Mouse (Mus musculus) cerebellum, postnatal 25 days (tissue): ENCODE data around the gene Lrrc29.

Experiments
- DNase-seq, 2 experiments: peaks; one replicate each; pipeline ENCODE4 v3.0.0; 2021; ENCODE audit warnings: mixed read lengths in 2 of 2

The Lrrc29 gene

GRCm38 (mm10) chr8:105308428-105308827 lies 17.6 kb downstream of the Lrrc29 start:
- DNase-seq = peak in 1 of 2 experiments; percentile 45

GRCm38 (mm10) chr8:105307670-105308069 lies 18.4 kb downstream of the Lrrc29 start:
- peak in 1 of 2 experiments; percentile 49 for DNase-seq

DNA sequence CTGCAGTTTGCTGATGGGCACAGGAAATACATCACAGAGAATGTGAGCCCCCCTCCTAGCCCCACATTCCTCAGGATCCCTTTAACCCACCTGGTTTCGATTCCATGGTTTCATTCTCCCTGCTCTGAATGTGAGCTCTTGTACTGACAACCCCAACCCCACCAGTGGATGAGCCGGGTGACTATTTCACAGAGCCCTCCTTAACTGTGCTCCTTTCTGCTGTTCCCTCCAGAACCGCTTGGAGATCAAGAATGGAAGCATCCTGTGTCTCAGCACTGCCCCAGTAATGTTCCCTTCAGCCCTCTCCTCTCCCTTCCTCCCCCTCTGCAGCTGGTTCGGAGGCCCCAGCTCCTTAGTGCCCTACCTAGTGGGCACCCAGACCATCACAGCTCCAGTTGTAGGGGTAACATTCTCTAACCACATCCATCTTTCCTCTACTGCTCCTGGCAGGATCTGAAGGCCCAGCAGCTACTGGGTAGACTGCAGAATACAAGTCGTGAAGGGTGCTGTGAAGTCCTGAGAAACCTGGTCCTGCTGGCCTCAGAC lies 19.9 kb downstream of the Lrrc29 start:
- peak; percentile 31 to 45 for DNase-seq

DNA sequence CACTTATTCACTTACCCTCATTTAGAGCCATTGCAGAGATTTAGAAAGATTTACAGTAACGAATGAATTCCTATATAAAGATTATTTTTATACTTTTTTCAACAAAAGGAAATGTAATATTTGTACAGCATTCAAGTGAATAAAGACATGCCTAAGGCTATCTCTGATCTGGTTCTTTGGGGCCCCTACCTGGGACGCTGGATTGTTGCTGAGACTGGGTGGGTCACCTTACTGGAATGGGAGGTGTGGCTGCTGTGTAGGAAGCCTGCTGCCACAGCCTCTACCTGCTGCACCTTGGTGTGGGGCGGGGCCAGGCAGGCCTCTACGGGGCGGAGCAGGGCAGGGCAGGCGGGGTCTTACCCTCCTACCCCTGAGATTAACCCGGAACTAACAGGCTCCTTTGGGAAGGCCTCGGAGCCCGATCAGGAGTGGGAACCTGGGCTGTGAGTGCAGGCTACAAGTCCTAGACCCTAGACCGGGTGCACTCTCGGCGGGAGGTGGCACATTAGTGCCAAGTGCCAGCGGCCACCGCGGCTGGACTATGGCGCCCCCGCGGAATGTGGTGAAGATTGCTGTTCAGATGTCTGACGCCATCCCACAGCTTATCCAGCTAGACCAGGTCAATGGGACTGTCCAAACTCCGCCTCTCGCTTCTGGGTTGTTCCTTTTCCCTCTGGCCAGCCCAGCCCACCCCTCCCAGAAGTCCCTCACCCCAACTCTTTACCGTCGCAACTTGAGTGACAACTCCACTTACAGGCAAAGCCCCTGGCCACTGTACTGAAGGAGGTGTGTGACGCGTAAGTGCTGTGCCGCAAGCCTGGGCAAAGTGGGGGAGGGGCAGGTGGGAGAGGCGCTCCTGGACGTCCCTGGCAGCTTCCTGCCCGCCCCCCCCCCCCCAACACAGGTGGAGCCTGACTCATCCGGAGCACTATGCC lies 20.6 kb downstream of the Lrrc29 start, which contains the start of gene Elmo3:
TSS of gene Elmo3 (plus strand) at position 391 of the 935 bp plus-strand sequence.
- DNase-seq = peak; percentile 80 to 84

GRCm38 (mm10) chr8:105304325-105305210 lies 21.5 kb downstream of the Lrrc29 start:
- peak in 1 of 2 experiments; percentile 38 for DNase-seq

DNA sequence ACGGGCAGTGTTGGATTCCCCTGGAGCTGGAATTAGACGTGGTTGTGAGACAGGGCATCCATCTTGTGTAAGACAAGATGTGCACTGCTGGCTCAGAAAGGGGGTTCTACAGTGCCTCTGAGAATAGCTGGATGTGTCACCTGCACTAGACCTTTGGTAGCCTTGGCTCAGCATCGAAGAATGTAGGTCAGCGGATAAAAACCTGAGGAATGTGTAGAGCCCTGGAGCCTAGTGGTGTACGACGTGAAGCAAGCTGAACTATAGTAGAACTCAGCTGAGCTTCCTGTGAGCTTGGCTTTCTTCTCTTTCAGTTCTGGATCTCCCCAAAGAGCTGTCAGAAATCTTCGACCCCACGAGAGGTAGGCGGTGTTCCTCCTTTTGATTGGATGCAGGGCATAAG lies 22.2 kb downstream of the Lrrc29 start:
- no peak for DNase-seq

DNA sequence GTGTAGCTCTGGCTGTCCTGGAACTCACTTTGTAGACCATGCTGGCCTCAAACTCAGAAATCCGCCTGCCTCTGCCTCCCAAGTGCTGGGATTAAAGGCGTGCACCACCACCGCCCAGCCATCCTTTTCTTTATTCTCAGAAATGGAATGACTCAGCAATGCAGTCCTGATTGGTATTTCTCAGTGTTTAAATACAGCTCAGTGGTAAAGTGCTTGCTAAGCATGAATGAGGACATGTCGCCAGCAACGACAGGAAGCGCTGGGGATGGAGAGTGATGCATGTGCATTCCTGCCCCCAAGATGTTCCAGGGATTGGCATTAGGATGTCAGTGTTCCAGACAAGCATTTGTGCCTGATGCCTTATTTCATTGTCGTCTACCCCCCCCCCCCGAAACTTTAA lies 22.7 kb downstream of the Lrrc29 start:
- no peak for DNase-seq

DNA sequence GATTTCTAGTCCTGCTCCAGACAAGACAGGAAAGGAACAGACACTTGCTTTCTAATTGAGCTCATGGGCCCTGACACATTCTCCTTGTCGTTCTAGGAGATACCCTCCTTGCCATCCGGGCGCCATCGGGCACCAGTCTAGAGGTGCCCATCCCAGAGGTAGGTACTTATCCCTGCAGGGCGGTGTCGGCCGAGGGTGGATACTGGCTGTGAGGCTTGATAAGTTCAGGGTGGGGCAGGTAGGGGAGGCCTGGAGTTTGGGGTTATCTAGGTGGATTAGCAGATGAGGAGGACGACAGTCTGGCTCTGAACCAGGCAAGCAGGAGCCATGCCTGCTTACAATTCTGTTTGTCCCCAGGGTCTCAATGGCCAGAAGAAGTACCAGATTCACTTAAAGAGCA lies 26.1 kb downstream of the Lrrc29 start:
- no peak for DNase-seq

DNA sequence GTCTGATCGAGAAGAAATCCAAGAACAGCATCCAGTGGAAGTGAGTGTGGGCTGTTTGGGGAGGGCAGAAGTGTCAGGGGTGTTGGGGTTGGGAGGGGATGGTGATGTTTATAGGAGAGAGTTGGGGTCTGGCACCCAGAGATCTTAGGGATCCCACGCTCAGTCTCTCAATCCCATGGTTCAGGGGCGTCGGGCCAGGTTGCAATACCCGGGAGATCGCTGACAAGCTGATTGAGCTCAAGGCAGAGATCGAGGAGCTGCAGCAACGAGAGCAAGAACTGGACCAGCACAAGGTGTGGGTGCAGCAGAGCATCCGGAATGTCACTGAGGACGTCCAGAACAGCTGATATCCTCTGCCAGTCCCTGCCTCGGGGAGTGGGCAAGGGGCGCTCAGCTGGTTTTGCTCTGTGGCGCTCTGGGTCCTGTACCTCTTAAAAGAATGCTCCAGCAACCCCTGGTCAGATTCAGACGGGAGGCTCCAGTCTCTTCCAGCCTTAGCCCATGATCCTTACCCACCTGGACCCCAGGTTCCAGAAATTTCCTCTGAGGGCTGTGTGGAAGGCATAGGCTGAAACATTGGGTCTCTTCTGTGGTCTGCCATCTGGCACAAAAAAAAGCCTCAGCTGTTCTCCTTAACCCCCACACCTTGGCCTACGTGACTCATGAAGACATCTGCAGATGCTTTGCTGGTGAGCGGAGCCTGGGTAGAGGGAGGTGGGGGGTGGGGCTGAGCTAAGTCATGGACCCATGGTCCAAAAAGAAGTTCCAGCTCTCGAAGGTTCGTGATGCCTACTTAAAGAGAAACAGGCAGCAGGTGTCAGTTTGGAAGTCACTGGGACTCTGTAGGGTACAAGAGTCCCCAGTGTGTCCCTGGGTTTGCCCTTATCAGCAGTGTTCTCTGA lies 27.5 kb downstream of the Lrrc29 start:
- DNase-seq = no peak

DNA sequence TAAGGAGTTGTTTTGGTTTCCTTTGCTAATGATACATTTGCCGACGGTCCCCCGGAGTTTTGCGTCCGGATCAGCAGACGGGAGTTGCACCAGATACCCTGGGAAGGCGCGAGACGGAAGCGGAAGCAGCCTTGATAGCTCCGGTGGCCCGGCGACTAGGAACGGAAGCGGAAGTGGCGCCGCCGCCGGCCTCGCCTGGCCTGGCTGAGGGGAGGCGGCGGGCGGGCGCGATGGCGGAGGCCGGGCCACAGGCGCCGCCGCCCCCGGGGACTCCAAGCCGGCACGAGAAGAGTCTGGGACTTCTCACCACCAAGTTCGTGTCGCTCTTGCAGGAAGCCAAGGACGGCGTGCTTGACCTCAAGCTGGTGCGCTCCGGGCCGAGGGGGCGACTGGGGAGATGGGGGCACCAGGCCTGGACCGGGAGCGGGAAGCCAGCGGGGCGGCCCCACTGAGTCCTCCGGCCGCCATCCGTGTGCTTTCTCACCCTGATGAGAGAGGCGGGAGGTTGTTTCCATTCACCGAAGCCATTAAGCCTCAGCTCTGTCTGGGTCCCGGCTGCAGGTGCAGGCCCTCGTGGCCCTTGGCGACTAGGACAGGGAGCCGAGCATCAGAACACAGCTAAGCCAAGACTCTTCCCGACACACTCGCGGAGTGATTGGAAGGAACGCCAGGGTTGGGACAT lies 28.4 kb downstream of the Lrrc29 start, which contains the start of gene E2f4:
TSS of gene E2f4 (plus strand) at position 153 of the 682 bp plus-strand sequence.
- peak; percentile 91 to 95 for DNase-seq

DNA sequence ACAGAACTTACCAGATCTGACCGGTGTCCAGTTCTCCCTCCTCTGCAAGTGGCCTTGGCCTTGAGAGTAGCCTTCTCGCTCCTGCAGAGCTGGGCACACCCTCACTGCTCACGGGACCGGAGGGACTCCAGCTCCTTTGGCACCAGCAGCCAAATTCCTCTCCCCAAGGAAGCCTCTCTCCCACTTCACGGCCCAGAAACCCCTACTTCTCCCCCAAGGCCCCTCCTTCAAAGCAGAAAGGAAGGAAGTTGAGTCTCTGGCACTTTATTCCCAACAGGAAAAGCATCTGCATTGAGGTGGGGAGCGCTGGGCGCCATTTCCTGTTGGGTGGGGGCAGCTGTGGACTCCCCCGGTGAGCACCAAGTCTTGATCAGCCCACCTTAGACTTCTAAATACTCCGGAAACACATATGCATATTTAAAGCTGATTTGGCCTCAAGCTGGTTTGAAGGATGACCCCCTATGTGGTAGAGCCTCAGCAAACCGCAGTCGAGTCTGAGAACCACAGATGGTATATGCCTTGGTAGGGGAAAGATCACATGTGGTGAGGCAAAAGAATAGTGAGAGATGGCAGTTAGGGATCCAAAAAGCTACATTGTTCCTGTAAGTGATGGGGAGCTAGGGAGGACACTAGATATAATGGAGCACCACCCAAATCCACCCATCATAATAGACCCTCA lies 30.0 kb downstream of the Lrrc29 start, which contains the start of gene Exoc3l:
TSS of gene Exoc3l (minus strand) at position 207 of the 679 bp plus-strand sequence.
- no peak for DNase-seq

DNA sequence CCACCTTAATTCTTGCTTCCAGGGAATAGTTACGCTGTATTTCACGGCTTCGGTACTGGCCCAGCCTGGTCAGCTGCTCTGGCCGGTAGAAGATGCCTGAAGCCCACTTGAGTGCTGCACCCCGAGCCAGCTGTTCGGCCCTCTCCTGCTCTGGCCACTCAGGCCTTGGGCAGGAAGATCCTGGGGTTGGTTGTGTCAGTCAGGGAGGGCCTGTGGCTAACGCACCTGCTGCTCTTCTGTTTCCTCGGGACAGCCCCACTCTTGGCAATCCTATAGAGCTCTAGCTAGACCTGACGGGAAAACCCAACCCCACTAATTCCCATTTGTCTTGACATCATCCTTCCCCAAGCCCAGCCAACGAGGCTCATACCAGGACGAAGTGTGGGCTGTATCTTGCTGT lies 30.8 kb downstream of the Lrrc29 start:
- no peak for DNase-seq

- no peak for DNase-seq
Measured at GRCm38 (mm10) chr8:105294776-105295175, 31.3 kb downstream of the Lrrc29 start.

DNA sequence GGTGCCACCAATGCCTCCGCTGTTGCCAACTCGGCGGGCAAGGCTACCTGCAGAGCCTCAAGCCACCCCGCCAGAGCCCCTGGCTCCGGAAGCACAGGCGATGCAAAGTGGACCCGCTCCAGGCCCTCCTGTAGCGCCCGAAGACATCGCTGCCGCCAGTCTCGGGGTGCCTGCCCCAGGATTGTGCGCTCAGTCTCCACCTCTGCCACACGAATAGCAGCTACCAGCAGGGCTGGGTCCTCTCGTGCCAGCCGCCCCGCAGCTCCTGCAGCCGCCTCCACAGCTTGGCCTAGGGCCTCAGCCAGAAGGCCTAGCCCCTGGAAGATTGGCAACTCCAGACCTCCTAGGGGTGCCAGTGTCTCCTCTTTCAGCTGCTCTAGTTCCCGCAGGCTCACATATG lies 32.7 kb downstream of the Lrrc29 start:
- DNase-seq = peak; percentile 86 to 87

GRCm38 (mm10) chr8:105292471-105292870 lies 33.6 kb downstream of the Lrrc29 start:
- DNase-seq = peak in 1 of 2 experiments; percentile 47

DNA sequence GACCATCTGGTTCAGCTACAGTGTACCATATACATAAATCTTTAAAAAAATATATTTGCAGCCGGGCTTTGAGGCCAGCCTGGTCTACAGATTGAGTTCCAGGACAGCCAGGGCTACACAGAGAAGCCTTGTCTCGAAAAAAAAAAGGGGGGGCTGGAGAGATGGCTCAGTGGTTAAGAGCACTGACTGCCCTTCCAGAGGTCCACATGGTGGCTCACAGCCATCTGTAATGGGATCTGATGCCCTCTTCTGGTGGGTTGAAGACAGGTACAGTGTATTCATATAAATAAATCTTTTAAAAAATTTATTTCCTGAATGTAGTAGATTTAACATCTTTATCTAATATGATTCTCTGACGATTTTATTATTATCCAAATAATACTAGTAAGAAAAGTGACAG lies 34.3 kb downstream of the Lrrc29 start:
- peak in 1 of 2 experiments; percentile 43 for DNase-seq

GRCm38 (mm10) chr8:105291364-105291763 lies 34.7 kb downstream of the Lrrc29 start:
- peak in 1 of 2 experiments; percentile 39 for DNase-seq

GRCm38 (mm10) chr8:105290554-105291314 lies 35.3 kb downstream of the Lrrc29 start:
- peak; percentile 88 to 97 for DNase-seq

DNA sequence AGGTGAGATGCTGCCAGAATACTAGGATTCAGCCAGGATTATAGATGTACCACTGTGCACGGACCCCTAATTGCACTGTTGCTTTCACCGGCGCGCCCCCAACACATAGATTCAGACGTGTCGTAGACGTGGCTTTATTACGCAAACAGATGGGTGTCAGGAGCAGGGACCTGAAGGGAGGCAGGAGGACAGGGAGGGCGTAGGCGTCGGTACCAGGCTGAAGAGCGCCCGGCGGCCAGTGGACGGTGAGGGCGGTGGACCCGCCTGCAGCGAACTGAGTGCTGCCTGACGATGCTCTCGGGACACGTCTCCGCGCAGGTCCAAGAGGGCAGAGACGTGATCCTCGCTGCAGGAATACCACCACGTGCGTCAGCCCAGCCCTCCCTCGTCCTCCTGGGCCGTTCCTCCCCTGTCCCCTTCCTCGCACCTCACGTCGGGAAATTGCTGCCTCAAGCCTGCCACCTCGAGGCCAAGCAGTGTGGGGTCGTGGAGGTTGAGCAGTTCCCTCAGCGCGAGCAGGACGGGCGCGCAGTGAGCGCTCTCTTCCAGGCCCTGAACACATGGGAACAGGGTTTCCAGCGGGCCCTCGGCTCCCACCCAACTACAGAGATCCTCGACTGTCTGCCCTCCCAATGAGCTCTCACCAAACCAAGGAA lies 36.1 kb downstream of the Lrrc29 start, which contains the start of gene 4931428F04Rik:
TSS of gene 4931428F04Rik (minus strand) at position 60 of the 656 bp plus-strand sequence.
- DNase-seq = peak; percentile 73 to 77
